Mouse (Mus musculus) gastrocnemius, adult 2 months (tissue): ENCODE results near the gene Tram2. TPM values are rescaled to one million over a fixed set of nuclear protein-coding genes. Genes with fewer than 3 reads are reported as not detected.

Source experiments
- DNase-seq: peaks from one replicate; pipeline ENCODE4 v3.0.0; 2022
- H3K27ac ChIP-seq: fragments of 200-600 bp; 2 replicates; pipeline ENCODE4 v1.8.1; 2022; ENCODE audit warnings: mild to moderate bottlenecking
- H3K4me3 ChIP-seq: fragments of 200-600 bp; 2 replicates; pipeline ENCODE4 v1.8.1; 2022; ENCODE audit warnings: mild to moderate bottlenecking, moderate library complexity
- CTCF ChIP-seq: fragments of 200-600 bp; IDR thresholded peaks from 2 replicates; pipeline ENCODE4 v1.8.1; 2022; ENCODE audit warnings: antibody characterized with exemption, mild to moderate bottlenecking, moderate library complexity
- intact Hi-C: fragments of 180-260 bp; cut with DNase I; formaldehyde crosslinking; loops from one replicate; pipeline ENCODE4 v1.15.1; 2025
- total RNA-seq, 2 experiments: library from RNA; stranded (reverse); gene quantifications; 2 replicates each; pipeline ENCODE4 v1.2.3; 2021

The Tram2 gene
- total RNA-seq, 2 experiments from 2014 or later: 2.6 to 3.4 TPM

- Histone ChIP-seq H3K27ac (no peak overlapping the region), H3K4me3 (no peak overlapping the region)
- TF ChIP-seq CTCF: no peak
- no peak for DNase-seq
- intact Hi-C loops: no loop called here
Measured at GRCm38 (mm10) chr1:21031650-21032049, 47.4 kb downstream of the Tram2 start.

GRCm38 (mm10) chr1:21029000-21029399 is 50.0 kb downstream of the Tram2 start:
- DNase-seq: no peak
- TF ChIP-seq CTCF: no peak
- no peak overlapping the region for H3K4me3 ChIP-seq
- intact Hi-C loops: no loop called here
- H3K27ac ChIP-seq: no peak overlapping the region

GRCm38 (mm10) chr1:21026534-21026933 is 52.5 kb downstream of the Tram2 start:
- no peak overlapping the region for H3K4me3 ChIP-seq
- DNase-seq: no peak
- TF ChIP-seq CTCF: no peak
- no peak overlapping the region for H3K27ac ChIP-seq
- intact Hi-C loops: no loop called here

GRCm38 (mm10) chr1:21025203-21025602 is 53.8 kb downstream of the Tram2 start:
- no peak overlapping the region for H3K27ac ChIP-seq
- no peak for DNase-seq
- intact Hi-C loops: no loop called here
- TF ChIP-seq CTCF: no peak
- H3K4me3 ChIP-seq: no peak overlapping the region

GRCm38 (mm10) chr1:21023101-21023500 is 55.9 kb downstream of the Tram2 start:
- no peak for DNase-seq
- H3K4me3 ChIP-seq: no peak overlapping the region
- TF ChIP-seq CTCF: no peak
- intact Hi-C loops: no loop called here
- no peak overlapping the region; the same call in 1 of the 2 replicates for H3K27ac ChIP-seq

- DNase-seq: peak; percentile 86
Measured at GRCm38 (mm10) chr1:21014463-21014862, 64.6 kb downstream of the Tram2 start.

GRCm38 (mm10) chr1:21010282-21010800 is 68.7 kb downstream of the Tram2 start:
- TF ChIP-seq CTCF: no peak
- H3K4me3 ChIP-seq: no peak overlapping the region
- peak overlapping the region; percentile 85 for H3K27ac ChIP-seq
- DNase-seq: no peak
- intact Hi-C loops: no loop called here

More at GRCm38 (mm10) chr1:21014463-21014862, 64.6 kb downstream of the Tram2 start:
- intact Hi-C loops: no loop called here
- TF ChIP-seq CTCF: no peak
- H3K4me3 ChIP-seq: peak overlapping the region; percentile 36; the same call in 1 of the 2 replicates
- peak overlapping the region; percentile 82 for H3K27ac ChIP-seq

GRCm38 (mm10) chr1:21008891-21009290 is 70.1 kb downstream of the Tram2 start:
- H3K4me3 ChIP-seq: no peak overlapping the region
- peak overlapping the region; percentile 85 for H3K27ac ChIP-seq
- 0 out of 2 replicates have a peak, but pooled peaks have one; percentile 2 for TF ChIP-seq CTCF
- intact Hi-C loops: loop anchor here (5.0 kb wide), 1 partner anchor 68 kb away; the partner anchor contains the start of gene Tram2
- peak; percentile 73 for DNase-seq

GRCm38 (mm10) chr1:21007941-21008701 is 70.9 kb downstream of the Tram2 start:
- Histone ChIP-seq H3K27ac (peak overlapping the region; percentile 85), H3K4me3 (no peak overlapping the region)
- DNase-seq: no peak
- intact Hi-C loops: loop anchor here (5.0 kb wide), 1 partner anchor 69 kb away; the partner anchor contains the start of gene Tram2
- TF ChIP-seq CTCF: no peak

- 0 out of 2 replicates have a peak overlapping the region, but pooled peaks have one; percentile 21 for H3K27ac ChIP-seq
- TF ChIP-seq CTCF: no peak
- no peak overlapping the region for H3K4me3 ChIP-seq
- intact Hi-C loops: loop anchor here (5.0 kb wide), 1 partner anchor 71 kb away; the partner anchor contains the start of gene Tram2
- DNase-seq: no peak
Measured at GRCm38 (mm10) chr1:21006775-21007174, 72.3 kb downstream of the Tram2 start.

- Histone ChIP-seq H3K4me3 (no peak overlapping the region), H3K27ac (no peak overlapping the region)
- TF ChIP-seq CTCF: no peak
- no peak for DNase-seq
- intact Hi-C loops: loop anchor here (5.0 kb wide), 3 partner anchors 62 to 158 kb away; no protein-coding TSS in a partner anchor
Measured at GRCm38 (mm10) chr1:21004596-21004995, 74.4 kb downstream of the Tram2 start.

- intact Hi-C loops: loop anchor here (5.0 kb wide), 3 partner anchors 60 to 160 kb away; no protein-coding TSS in a partner anchor
- DNase-seq: peak; percentile 88
- peak; percentile 53 for TF ChIP-seq CTCF
- no peak overlapping the region for H3K4me3 ChIP-seq
- peak overlapping the region; percentile 4; the same call in 1 of the 2 replicates for H3K27ac ChIP-seq
Measured at GRCm38 (mm10) chr1:21002246-21003142, 76.5 kb downstream of the Tram2 start.
